32 mouse cellular contexts compared by ENCODE assay signal in the genomic region with DNA sequence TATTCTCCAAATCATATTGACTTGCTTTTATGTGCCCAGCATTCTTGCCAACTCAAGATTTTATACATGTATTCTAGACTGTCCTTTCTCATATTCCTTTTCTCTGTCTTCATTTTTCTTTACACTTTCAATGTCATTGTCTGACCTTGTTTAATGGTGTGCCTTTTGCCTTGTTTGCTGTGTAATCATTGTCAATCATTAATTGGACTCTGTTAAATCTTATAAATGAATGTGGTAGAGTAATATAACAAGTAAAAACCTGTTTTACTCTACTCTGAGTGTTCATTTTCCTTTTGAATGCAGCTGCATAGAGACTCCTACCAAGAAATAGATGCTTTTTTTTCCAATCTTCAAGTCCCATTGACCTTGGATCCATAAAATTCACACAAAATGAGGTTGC.
"Had no signal": no experiment of that assay in that cellular context is flagged by ENCODE, and none has a peak within 500 bp of the region (broad histone marks: within the 10 kb centered on the region; RNA-seq: fewer than 3 reads in every experiment).

No protein-coding gene starts in this region.

- ATAC-seq: liver, embryonic 12.5 days; lung, postnatal 0 days; midbrain, embryonic 13.5 days; midbrain, embryonic 15.5 days; midbrain, embryonic 16.5 days had no signal

- H3K36me3 ChIP-seq: limb, embryonic 10.5 days; limb, embryonic 12.5 days; limb, embryonic 13.5 days; limb, embryonic 15.5 days; liver, embryonic 12.5 days; liver, embryonic 13.5 days; liver, embryonic 15.5 days; lung, embryonic 15.5 days; midbrain, embryonic 10.5 days; midbrain, embryonic 12.5 days; midbrain, embryonic 13.5 days; midbrain, embryonic 15.5 days; neural tube, embryonic 12.5 days; neural tube, embryonic 13.5 days had no signal

- H3K27ac ChIP-seq: limb, embryonic 10.5 days; limb, embryonic 12.5 days; limb, embryonic 13.5 days; limb, embryonic 15.5 days; liver, embryonic 12.5 days; liver, embryonic 13.5 days; liver, embryonic 14.5 days; liver, embryonic 15.5 days; lung, embryonic 15.5 days; macrophage; midbrain, embryonic 10.5 days; midbrain, embryonic 12.5 days; midbrain, embryonic 13.5 days; midbrain, embryonic 15.5 days; neural tube, embryonic 12.5 days; neural tube, embryonic 13.5 days had no signal

- H3K9me3 ChIP-seq: limb, embryonic 10.5 days; limb, embryonic 12.5 days; limb, embryonic 13.5 days; limb, embryonic 15.5 days; liver, embryonic 12.5 days; liver, embryonic 13.5 days; liver, embryonic 15.5 days; lung, embryonic 15.5 days; midbrain, embryonic 10.5 days; midbrain, embryonic 12.5 days; midbrain, embryonic 13.5 days; midbrain, embryonic 15.5 days; neural tube, embryonic 12.5 days; neural tube, embryonic 13.5 days had no signal

- H3K4me3 ChIP-seq: limb, embryonic 10.5 days; limb, embryonic 12.5 days; limb, embryonic 13.5 days; limb, embryonic 15.5 days; liver, embryonic 12.5 days; liver, embryonic 13.5 days; liver, embryonic 15.5 days; lung, embryonic 15.5 days; megakaryocyte, embryonic 14.5 days; midbrain, embryonic 10.5 days; midbrain, embryonic 12.5 days; midbrain, embryonic 13.5 days; midbrain, embryonic 15.5 days; myocyte; neural tube, embryonic 12.5 days; neural tube, embryonic 13.5 days had no signal

- H3K9ac ChIP-seq: limb, embryonic 12.5 days; limb, embryonic 13.5 days; limb, embryonic 15.5 days; liver, embryonic 12.5 days; liver, embryonic 13.5 days; liver, embryonic 14.5 days; liver, embryonic 15.5 days; lung, embryonic 14.5 days; lung, embryonic 15.5 days; midbrain, embryonic 12.5 days; midbrain, embryonic 13.5 days; midbrain, embryonic 15.5 days; neural tube, embryonic 12.5 days; neural tube, embryonic 13.5 days had no signal

- H3K4me2 ChIP-seq: limb, embryonic 12.5 days; limb, embryonic 13.5 days; limb, embryonic 15.5 days; liver, embryonic 11.5 days; liver, embryonic 12.5 days; liver, embryonic 13.5 days; liver, embryonic 15.5 days; lung, embryonic 14.5 days; lung, embryonic 15.5 days; midbrain, embryonic 11.5 days; midbrain, embryonic 12.5 days; midbrain, embryonic 13.5 days; midbrain, embryonic 15.5 days; neural tube, embryonic 12.5 days; neural tube, embryonic 13.5 days had no signal

- DNase-seq: left cerebral cortex, postnatal 4 days; liver; liver, embryonic 13.5 days; lung, adult 18-20 months; lung, adult 2 months; lung, embryonic 14.5 days; lung, postnatal 10 days; lung, postnatal 14 days; lung, postnatal 36 days; lung, postnatal 4 days; midbrain, embryonic 14.5 days had no signal

- H3K4me1 ChIP-seq: limb, embryonic 10.5 days; limb, embryonic 12.5 days; limb, embryonic 13.5 days; limb, embryonic 15.5 days; liver, embryonic 12.5 days; liver, embryonic 13.5 days; liver, embryonic 15.5 days; lung, embryonic 15.5 days; megakaryocyte, embryonic 14.5 days; midbrain, embryonic 10.5 days; midbrain, embryonic 12.5 days; midbrain, embryonic 13.5 days; midbrain, embryonic 15.5 days; neural tube, embryonic 12.5 days; neural tube, embryonic 13.5 days had no signal

- H3K27me3 ChIP-seq: limb, embryonic 12.5 days; limb, embryonic 13.5 days; limb, embryonic 15.5 days; liver, embryonic 12.5 days; liver, embryonic 13.5 days; liver, embryonic 15.5 days; lung, embryonic 15.5 days; megakaryocyte, embryonic 14.5 days; midbrain, embryonic 12.5 days; midbrain, embryonic 13.5 days; midbrain, embryonic 15.5 days; neural tube, embryonic 12.5 days; neural tube, embryonic 13.5 days had no signal
